In genomic region chr9:46083490-46083893, GRCm38 (mm10) we compare ENCODE assay signal across 17 mouse cellular contexts.
DNase-seq lines count a peak whose midpoint lies in the region; ATAC-seq lines count a peak whose summit lies in the region.
"Had no signal": no experiment of that assay in that cellular context is flagged by ENCODE, and none has a peak within 500 bp of the region (broad histone marks: within the 10 kb centered on the region; RNA-seq: fewer than 3 reads in every experiment).

No protein-coding gene starts in this region.

- peak; percentile 31; the same call in 1 of the 2 replicates for ATAC-seq in forebrain, embryonic 16.5 days
- ATAC-seq in forebrain, embryonic 13.5 days: no peak
- no peak for ATAC-seq in midbrain, embryonic 14.5 days (ENCODE audit: low FRiP score, low TSS enrichment)
- no peak for ATAC-seq in midbrain, embryonic 15.5 days (replicated peaks)
- ATAC-seq: liver, postnatal 0 days had no signal

- H3K27me3 ChIP-seq in forebrain, embryonic 16.5 days (replicated peaks; ENCODE audit: control insufficient read depth, insufficient read depth, low read length): no peaks in the 10 kb centered on the region
- no peaks in the 10 kb centered on the region for H3K27me3 ChIP-seq in forebrain, embryonic 13.5 days
- no peaks in the 10 kb centered on the region for H3K27me3 ChIP-seq in midbrain, embryonic 14.5 days (ENCODE audit: control insufficient read depth, insufficient read depth, low read length)
- no peaks in the 10 kb centered on the region for H3K27me3 ChIP-seq in midbrain, embryonic 15.5 days (replicated peaks)
- H3K27me3 ChIP-seq: embryonic facial prominence, embryonic 12.5 days; heart, embryonic 15.5 days; limb, embryonic 12.5 days had no signal

- no peak overlapping the region for H3K4me2 ChIP-seq in forebrain, embryonic 16.5 days (ENCODE audit: low read length)
- no peak overlapping the region for H3K4me2 ChIP-seq in forebrain, embryonic 13.5 days
- H3K4me2 ChIP-seq in midbrain, embryonic 14.5 days (ENCODE audit: low read length): no peak overlapping the region
- H3K4me2 ChIP-seq in midbrain, embryonic 15.5 days: no peak overlapping the region
- H3K4me2 ChIP-seq: embryonic facial prominence, embryonic 12.5 days; heart, embryonic 15.5 days; limb, embryonic 12.5 days had no signal

- no peaks in the 10 kb centered on the region for H3K36me3 ChIP-seq in forebrain, embryonic 16.5 days (ENCODE audit: control insufficient read depth, insufficient read depth)
- no peaks in the 10 kb centered on the region for H3K36me3 ChIP-seq in forebrain, embryonic 13.5 days (ENCODE audit: poor library complexity, severe bottlenecking)
- H3K36me3 ChIP-seq in midbrain, embryonic 14.5 days (ENCODE audit: control insufficient read depth, insufficient read depth, low read length): no peaks in the 10 kb centered on the region
- H3K36me3 ChIP-seq in midbrain, embryonic 15.5 days (replicated peaks): no peaks in the 10 kb centered on the region
- H3K36me3 ChIP-seq: embryonic facial prominence, embryonic 12.5 days; heart, embryonic 15.5 days; limb, embryonic 12.5 days had no signal

- H3K9ac ChIP-seq in forebrain, embryonic 16.5 days (replicated peaks; ENCODE audit: low read depth, low read length): no peak overlapping the region
- H3K9ac ChIP-seq in forebrain, embryonic 13.5 days: no peak overlapping the region
- no peak overlapping the region for H3K9ac ChIP-seq in midbrain, embryonic 14.5 days (replicated peaks; ENCODE audit: low read length)
- H3K9ac ChIP-seq in midbrain, embryonic 15.5 days: no peak overlapping the region
- H3K9ac ChIP-seq: embryonic facial prominence, embryonic 12.5 days; heart, embryonic 15.5 days; limb, embryonic 12.5 days; liver, postnatal 0 days had no signal

- no peak overlapping the region for H3K4me3 ChIP-seq in forebrain, embryonic 16.5 days (replicated peaks; ENCODE audit: low read length)
- no peak overlapping the region for H3K4me3 ChIP-seq in forebrain, embryonic 13.5 days
- H3K4me3 ChIP-seq in midbrain, embryonic 14.5 days (replicated peaks; ENCODE audit: low read depth, low read length): no peak overlapping the region
- no peak overlapping the region for H3K4me3 ChIP-seq in midbrain, embryonic 15.5 days
- H3K4me3 ChIP-seq: embryonic facial prominence, embryonic 12.5 days; heart, embryonic 15.5 days; limb, embryonic 12.5 days had no signal

- H3K27ac ChIP-seq in forebrain, embryonic 16.5 days (ENCODE audit: low read length): no peak overlapping the region
- no peak overlapping the region for H3K27ac ChIP-seq in forebrain, embryonic 13.5 days
- no peak overlapping the region for H3K27ac ChIP-seq in midbrain, embryonic 14.5 days (replicated peaks; ENCODE audit: low read depth, low read length)
- H3K27ac ChIP-seq in midbrain, embryonic 15.5 days: no peak overlapping the region
- H3K27ac ChIP-seq: embryonic facial prominence, embryonic 12.5 days; heart, embryonic 15.5 days; limb, embryonic 12.5 days had no signal

- WGBS in forebrain, embryonic 16.5 days: 48% methylated on average over 7 of the region's 7 CpGs
- 62% methylated on average over 7 of the region's 7 CpGs for WGBS in forebrain, embryonic 13.5 days
- WGBS in midbrain, embryonic 14.5 days: 71% methylated on average over 7 of the region's 7 CpGs
- 68% methylated on average over 7 of the region's 7 CpGs for WGBS in midbrain, embryonic 15.5 days

- peaks cover 12% of the 10 kb centered on the region; the same call in 1 of the 2 replicates for H3K4me1 ChIP-seq in forebrain, embryonic 16.5 days (replicated peaks; ENCODE audit: control insufficient read depth, insufficient read depth, low read length)
- H3K4me1 ChIP-seq in forebrain, embryonic 13.5 days: peaks cover 23% of the 10 kb centered on the region
- H3K4me1 ChIP-seq in midbrain, embryonic 14.5 days (ENCODE audit: control insufficient read depth, insufficient read depth, low read length): no peaks in the 10 kb centered on the region
- H3K4me1 ChIP-seq in midbrain, embryonic 15.5 days: peaks cover 20% of the 10 kb centered on the region

- peak; percentile 16 for DNase-seq in midbrain, embryonic 14.5 days
- peak; percentile 68 for DNase-seq in fibroblast of lung, adult 2 months (ENCODE audit: low read depth)
- DNase-seq in right cerebral cortex, postnatal 25 days: peak; percentile 28
- no peak for DNase-seq in retina, postnatal 1 day
- no peak for DNase-seq in natural killer cell, adult 2 months (ENCODE audit: low spot score in 2 of 2)
- DNase-seq: adrenal gland, postnatal 36 days; B cell, adult 2 months; cerebellum, postnatal 10 days; kidney, postnatal 36 days; liver, postnatal 0 days; thymus, postnatal 25 days had no signal

- no peaks in the 10 kb centered on the region for H3K9me3 ChIP-seq in forebrain, embryonic 16.5 days (ENCODE audit: control insufficient read depth, low read length)
- no peaks in the 10 kb centered on the region for H3K9me3 ChIP-seq in forebrain, embryonic 13.5 days (replicated peaks)
- H3K9me3 ChIP-seq in midbrain, embryonic 14.5 days (ENCODE audit: control insufficient read depth, low read length): no peaks in the 10 kb centered on the region
- no peaks in the 10 kb centered on the region for H3K9me3 ChIP-seq in midbrain, embryonic 15.5 days
- H3K9me3 ChIP-seq: embryonic facial prominence, embryonic 12.5 days; heart, embryonic 15.5 days; limb, embryonic 12.5 days had no signal

Comparison
In these comparisons a context has a peak if more than half of its experiments do, and no peak if none do; other contexts are left out.
1. DNase-seq: peak in midbrain, embryonic 14.5 days (single experiment), fibroblast of lung, adult 2 months (single experiment) and right cerebral cortex, postnatal 25 days (single experiment); none in retina, postnatal 1 day (single experiment) and natural killer cell, adult 2 months (0 of 2).